Mouse (Mus musculus) heart, postnatal 0 days (tissue): Measurements from ENCODE around the gene Ces1a. TPM values are rescaled to one million over a fixed set of nuclear protein-coding genes. Genes with fewer than 3 reads are reported as not detected.

Experiments
- ATAC-seq: fragments of 200-750 bp; cut with Nextera tagmentation; 2 replicates; pipeline ENCODE4 v1.8.0; 2017; ENCODE audit warnings: low read depth, moderate number of reproducible peaks, moderate library complexity; ENCODE audit not compliant: insufficient read depth
- DNase-seq: peaks from one replicate; pipeline ENCODE4 v3.0.0-alpha.2; 2016; ENCODE audit warnings: low spot score
- H3K27ac ChIP-seq: fragments of 300-500 bp; sonication (generic); 2 replicates; pipeline ENCODE4 v1.5.1; 2014; ENCODE audit warnings: low read depth, mild to moderate bottlenecking
- H3K27me3 ChIP-seq: fragments of 300-500 bp; sonication (generic); 2 replicates; pipeline ENCODE4 v1.6.1; 2014; ENCODE audit warnings: low read length, mixed read lengths; ENCODE audit not compliant: control insufficient read depth, insufficient read depth
- H3K36me3 ChIP-seq: fragments of 300-500 bp; sonication (generic); replicated peaks from 2 replicates; pipeline ENCODE4 v1.6.1; 2014; ENCODE audit warnings: low read length, mixed read lengths; ENCODE audit not compliant: control insufficient read depth, insufficient read depth
- H3K4me1 ChIP-seq: fragments of 300-500 bp; sonication (generic); 2 replicates; pipeline ENCODE4 v1.6.1; 2014; ENCODE audit warnings: antibody characterized with exemption; ENCODE audit not compliant: control insufficient read depth, insufficient read depth
- H3K4me2 ChIP-seq: fragments of 300-500 bp; sonication (generic); 2 replicates; pipeline ENCODE4 v1.6.1; 2014; ENCODE audit warnings: low read depth, mild to moderate bottlenecking, low read length, moderate library complexity
- H3K4me3 ChIP-seq: fragments of 300-500 bp; sonication (generic); 2 replicates; pipeline ENCODE4 v1.5.1; 2014; ENCODE audit warnings: low read depth, low read length
- H3K9ac ChIP-seq: fragments of 300-500 bp; sonication (generic); replicated peaks from 2 replicates; pipeline ENCODE4 v1.6.1; 2014; ENCODE audit warnings: low read depth, low read length, mixed read lengths
- H3K9me3 ChIP-seq: fragments of 300-500 bp; sonication (generic); replicated peaks from 2 replicates; pipeline ENCODE4 v1.6.1; 2016; ENCODE audit warnings: low read length; ENCODE audit not compliant: control insufficient read depth
- CTCF ChIP-seq: IDR thresholded peaks from 2 replicates; pipeline ENCODE4 v1.5.1; 2016; ENCODE audit warnings: antibody characterized with exemption, control low read depth, low read depth
- EP300 ChIP-seq: IDR thresholded peaks from 2 replicates; pipeline ENCODE4 v1.6.1; 2016; ENCODE audit warnings: antibody characterized with exemption, low read depth
- WGBS: fragments of 180-500 bp; shearing (Covaris S2); extraction: QIAGEN DNeasy Blood & Tissue Kit; methylation state at CpG from one replicate; pipeline ENCODE4 v1.1.7; 2014; 5-methylcytosine and 5-hydroxymethylcytosine counted together
- polyA plus RNA-seq: library from polyadenylated mRNA; unstranded; fragments of >200 nt; fragmentation: Nextera tagmentation; extraction: Ambion mirVana; gene quantifications from 2 replicates; pipeline ENCODE4 v1.2.1, GENCODE M21; 2015
- total RNA-seq: library from RNA; depleted of rRNA; stranded (reverse); fragments of >200 nt; gene quantifications from 2 replicates; pipeline ENCODE4 v1.2.3, GENCODE M21; 2014; ENCODE audit warnings: low replicate concordance; rRNA removed

Ces1a gene
- total RNA-seq (not detected in 2 replicates), polyA plus RNA-seq (not detected in 2 replicates)

GRCm38 (mm10) chr8:93048092-93048491, at the start of gene Ces1a:
TSS of gene Ces1a (minus strand) at chr8:93048192.
- Histone ChIP-seq H3K27ac (no peak within 1 kb of the TSS), H3K4me1 (no peaks in the 10 kb centered on the region), H3K9me3 (no peaks in the 10 kb centered on the region), H3K27me3 (no peaks in the 10 kb centered on the region), H3K36me3 (no peaks in the 10 kb centered on the region), H3K9ac (no peak within 1 kb of the TSS), H3K4me2 (no peak within 1 kb of the TSS), H3K4me3 (no peak within 1 kb of the TSS)
- DNase-seq, result no peak
- ATAC-seq, result no peak
- 84% methylated on average over 3 of the region's 3 CpGs for WGBS
- no peak for TF ChIP-seq CTCF
- no peak for TF ChIP-seq EP300

- Histone ChIP-seq H3K9ac (no peak overlapping the region), H3K36me3 (no peaks in the 10 kb centered on the region), H3K4me3 (no peak overlapping the region), H3K4me2 (no peak overlapping the region), H3K4me1 (no peaks in the 10 kb centered on the region), H3K9me3 (no peaks in the 10 kb centered on the region), H3K27me3 (no peaks in the 10 kb centered on the region), H3K27ac (no peak overlapping the region)
- TF ChIP-seq EP300 (no peak), CTCF (peak; percentile 72)
- peak; percentile 17 for DNase-seq
- ATAC-seq, result no peak
Measured at GRCm38 (mm10) chr8:93095376-93095775, 47.4 kb upstream of the Ces1a start.

GRCm38 (mm10) chr8:93091324-93091723, 43.3 kb upstream of the Ces1a start:
- no peaks in the 10 kb centered on the region for H3K9me3 ChIP-seq
- H3K4me3 ChIP-seq, result no peak overlapping the region
- no peaks in the 10 kb centered on the region for H3K36me3 ChIP-seq
- H3K9ac ChIP-seq, result no peak overlapping the region
- DNase-seq (no peak), ATAC-seq (no peak)
- H3K4me2 ChIP-seq, result no peak overlapping the region
- no peak overlapping the region for H3K27ac ChIP-seq
- no peaks in the 10 kb centered on the region for H3K27me3 ChIP-seq
- 48% methylated on average over 1 of the region's 1 CpGs for WGBS
- TF ChIP-seq EP300, result no peak
- H3K4me1 ChIP-seq, result no peaks in the 10 kb centered on the region

- ATAC-seq (no peak), DNase-seq (no peak)
- Histone ChIP-seq H3K9me3 (no peaks in the 10 kb centered on the region), H3K4me2 (no peak overlapping the region), H3K4me1 (no peaks in the 10 kb centered on the region), H3K36me3 (no peaks in the 10 kb centered on the region), H3K9ac (no peak overlapping the region), H3K4me3 (no peak overlapping the region), H3K27me3 (no peaks in the 10 kb centered on the region), H3K27ac (no peak overlapping the region)
- WGBS, result 15% methylated on average over 2 of the region's 2 CpGs
- no peak for TF ChIP-seq CTCF
- no peak for TF ChIP-seq EP300
Measured at GRCm38 (mm10) chr8:93088686-93089122, 40.7 kb upstream of the Ces1a start.

DNA sequence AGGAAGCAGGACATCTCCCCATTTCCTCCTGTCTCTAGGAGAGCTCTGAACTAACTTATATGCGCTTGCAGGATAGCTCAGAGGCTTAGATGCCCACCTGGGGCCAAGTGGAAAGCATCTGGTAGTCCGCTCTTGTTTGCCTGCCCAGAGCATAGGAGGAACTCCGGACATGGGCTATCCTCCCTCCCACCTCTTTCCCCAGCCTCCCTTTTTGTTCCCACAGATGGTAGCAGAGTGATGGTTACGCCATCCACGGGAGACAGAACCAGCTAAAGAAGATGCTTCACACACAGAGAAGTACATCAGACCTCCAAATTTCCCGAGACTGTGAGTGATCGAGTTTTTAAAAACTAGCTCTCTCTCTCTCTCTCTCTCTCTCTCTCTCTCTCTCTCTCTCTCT, 40.2 kb upstream of the Ces1a start:
- Histone ChIP-seq H3K27ac (no peak overlapping the region), H3K4me3 (no peak overlapping the region), H3K4me1 (no peaks in the 10 kb centered on the region), H3K27me3 (no peaks in the 10 kb centered on the region), H3K36me3 (no peaks in the 10 kb centered on the region), H3K9me3 (no peaks in the 10 kb centered on the region), H3K4me2 (no peak overlapping the region), H3K9ac (no peak overlapping the region)
- ATAC-seq (no peak), DNase-seq (no peak)
- TF ChIP-seq CTCF, result no peak
- TF ChIP-seq EP300, result no peak
- WGBS, result 27% methylated on average over 7 of the region's 7 CpGs

DNA sequence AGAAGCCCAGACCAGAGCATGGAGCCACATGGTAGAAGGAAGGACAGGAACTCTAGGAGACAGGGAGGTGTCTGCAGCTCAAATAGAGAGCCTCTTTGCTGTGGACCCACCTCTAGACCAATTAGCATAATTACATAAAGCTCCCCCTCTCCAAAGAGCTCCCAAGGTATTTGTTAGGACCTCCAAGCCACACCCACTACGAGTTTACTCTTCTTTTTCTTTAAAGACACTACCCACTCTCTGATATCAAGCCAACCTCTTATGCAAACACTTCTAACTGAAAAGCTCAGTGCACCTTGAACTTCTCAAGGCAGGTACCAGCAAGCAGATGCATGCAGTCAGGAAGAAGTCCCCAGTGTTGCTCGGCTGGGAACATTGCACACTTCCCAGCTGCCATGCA, 31.9 kb upstream of the Ces1a start, which contains the start of gene Ces1b:
Gene Ces1b (minus strand): TSS at position 131 of the 400 bp plus-strand sequence.
- H3K27ac ChIP-seq, result no peak within 1 kb of the TSS
- ATAC-seq, result no peak
- WGBS, result 49% methylated on average over 2 of the region's 2 CpGs
- H3K9ac ChIP-seq, result no peak within 1 kb of the TSS
- H3K9me3 ChIP-seq, result no peaks in the 10 kb centered on the region
- no peak within 1 kb of the TSS for H3K4me2 ChIP-seq
- no peaks in the 10 kb centered on the region for H3K4me1 ChIP-seq
- no peaks in the 10 kb centered on the region for H3K36me3 ChIP-seq
- no peak for DNase-seq
- H3K4me3 ChIP-seq, result no peak within 1 kb of the TSS
- no peak for TF ChIP-seq CTCF
- no peaks in the 10 kb centered on the region for H3K27me3 ChIP-seq
